Mouse (Mus musculus) retina, embryonic 14.5 days (tissue): Measurements from ENCODE around the gene Gucd1.
"Not testable (repeated sequence)": the region's sequence is repeated elsewhere in the genome, so short reads cannot be mapped to it uniquely, and the experiment has no call there.

ENCODE experiments used
- DNase-seq: peaks from one replicate; pipeline ENCODE4 v3.0.0-alpha.2; 2015; ENCODE audit warnings: low spot score

Gucd1 gene

DNA sequence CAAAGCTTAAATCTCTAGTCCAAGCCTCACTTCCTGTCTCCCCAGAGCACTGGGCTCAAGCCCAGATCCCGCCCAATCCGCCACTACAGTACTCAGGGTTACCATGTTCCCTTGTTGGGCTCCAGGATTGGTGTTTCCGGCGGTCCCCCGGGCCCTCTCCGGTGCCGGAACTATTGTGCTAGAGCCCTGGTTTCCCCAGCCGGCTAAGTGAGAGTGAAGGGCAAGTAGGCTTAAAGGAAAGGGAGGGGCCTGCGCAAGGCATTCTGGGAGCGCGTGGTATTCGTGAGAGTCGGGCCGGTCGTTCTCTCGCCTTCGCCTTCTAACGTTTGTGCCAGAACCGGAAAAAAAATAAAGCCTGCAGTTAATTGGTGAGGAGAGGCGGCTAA is at the start of gene Gucd1:
Gucd1 (minus strand) TSS at position 215 of the 386 bp plus-strand sequence.
- peak; percentile 97 for DNase-seq

DNA sequence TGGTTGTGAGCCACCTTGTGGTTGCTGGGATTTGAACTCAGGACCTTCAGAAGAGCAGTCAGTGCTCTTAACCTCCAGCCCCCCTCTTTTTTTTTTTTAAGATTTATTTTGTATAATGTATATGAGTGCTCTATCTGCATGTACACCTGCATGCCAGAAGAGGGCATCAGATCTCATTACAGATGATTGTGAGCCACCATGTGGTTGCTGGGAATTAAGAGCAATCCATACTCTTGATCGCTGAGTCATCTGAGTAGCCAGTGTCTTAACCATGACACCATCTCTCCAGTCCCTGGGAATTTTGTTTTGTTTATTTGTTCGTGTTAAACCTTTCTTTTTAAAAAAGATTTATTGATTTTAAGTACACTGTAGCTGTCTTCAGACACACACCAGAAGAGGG is 49.0 kb upstream of the Gucd1 start:
- DNase-seq, result not testable (repeated sequence)

DNA sequence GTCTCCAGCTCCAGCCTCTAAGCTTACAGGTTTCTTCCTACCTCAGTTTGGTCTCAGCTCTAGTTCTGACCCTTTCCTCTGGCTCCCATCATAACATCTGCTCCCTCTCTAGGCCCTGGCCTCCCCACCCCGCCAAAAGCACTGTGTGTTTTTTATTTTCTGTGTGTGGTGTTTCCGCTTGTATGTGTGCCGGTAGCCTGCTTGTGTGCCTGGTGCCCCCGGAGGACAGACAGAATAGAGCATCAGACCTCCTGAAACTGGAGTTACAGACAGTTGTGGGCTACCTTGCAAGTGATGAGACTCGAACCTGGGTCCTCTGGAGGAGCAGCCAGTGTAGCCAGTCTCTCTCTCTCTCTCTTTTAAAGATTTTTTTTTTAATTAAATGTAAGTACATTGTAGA is 48.5 kb upstream of the Gucd1 start:
- no peak for DNase-seq

DNA sequence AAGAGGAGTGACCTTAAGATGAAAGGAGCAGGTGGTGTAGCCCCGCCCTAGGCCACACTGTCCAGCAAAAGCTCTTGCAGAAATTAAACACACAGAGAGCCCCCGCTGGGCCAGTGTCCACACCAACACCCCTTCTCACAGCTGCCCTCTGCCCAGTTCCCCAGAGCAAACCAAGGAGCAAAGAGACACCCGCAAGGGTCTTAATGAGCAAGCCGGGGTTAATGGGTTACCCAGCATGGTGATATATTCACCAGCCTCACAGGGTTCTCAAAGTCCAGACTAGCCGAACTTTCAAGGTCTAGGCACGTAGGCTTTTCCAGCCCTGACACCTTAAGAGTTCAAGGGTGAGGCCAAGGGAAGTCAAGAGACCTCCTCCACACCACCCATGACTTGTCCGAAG is 48.1 kb upstream of the Gucd1 start:
- DNase-seq, result no peak

DNA sequence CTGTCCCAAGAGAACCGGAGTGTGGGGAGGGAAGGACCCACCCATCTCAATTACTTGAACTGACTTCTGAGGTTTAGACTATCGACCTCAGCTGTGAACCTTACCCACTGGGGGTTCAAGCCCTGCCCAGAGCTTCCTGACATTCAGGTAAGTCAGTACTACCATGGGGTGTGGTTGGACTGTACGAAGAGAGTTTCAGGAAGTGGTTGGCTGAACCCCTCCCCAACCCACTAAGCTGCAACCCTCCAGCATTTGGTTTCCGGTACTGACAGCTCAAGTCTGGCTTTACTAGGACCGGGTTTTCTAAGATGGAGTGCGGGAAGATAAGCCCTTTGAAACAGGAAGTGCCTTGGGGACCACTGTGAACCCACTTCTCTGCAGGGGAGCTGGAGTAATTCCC is 47.7 kb upstream of the Gucd1 start:
- no peak for DNase-seq

DNA sequence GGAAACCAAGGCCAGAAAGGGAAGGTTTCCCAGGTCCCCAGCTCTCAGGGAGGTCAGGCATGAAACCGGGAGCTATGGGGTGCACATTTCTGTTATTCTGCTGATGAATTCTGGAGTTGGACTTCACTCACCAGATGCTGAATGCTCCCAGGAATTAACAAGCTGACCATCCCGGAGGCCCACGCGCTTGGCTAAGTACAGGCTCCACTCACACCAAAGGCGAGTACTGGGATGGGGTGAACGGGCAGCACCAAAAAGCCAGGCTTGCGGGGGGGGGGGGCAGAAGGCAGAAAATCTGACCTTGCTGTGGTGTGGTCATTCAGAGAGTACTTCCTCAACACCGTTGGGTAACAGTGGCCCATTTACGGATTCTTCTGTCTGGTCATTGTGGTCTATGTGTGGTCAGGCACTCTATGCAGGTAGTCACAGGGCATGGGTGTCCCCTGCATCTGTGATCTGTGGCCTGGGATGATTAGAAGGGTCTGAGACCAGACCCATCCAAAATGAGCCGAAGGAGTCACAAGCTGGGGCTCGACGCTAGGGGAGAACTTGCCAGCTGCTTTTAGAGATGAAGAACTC is 47.0 kb upstream of the Gucd1 start:
- DNase-seq, result no peak

DNA sequence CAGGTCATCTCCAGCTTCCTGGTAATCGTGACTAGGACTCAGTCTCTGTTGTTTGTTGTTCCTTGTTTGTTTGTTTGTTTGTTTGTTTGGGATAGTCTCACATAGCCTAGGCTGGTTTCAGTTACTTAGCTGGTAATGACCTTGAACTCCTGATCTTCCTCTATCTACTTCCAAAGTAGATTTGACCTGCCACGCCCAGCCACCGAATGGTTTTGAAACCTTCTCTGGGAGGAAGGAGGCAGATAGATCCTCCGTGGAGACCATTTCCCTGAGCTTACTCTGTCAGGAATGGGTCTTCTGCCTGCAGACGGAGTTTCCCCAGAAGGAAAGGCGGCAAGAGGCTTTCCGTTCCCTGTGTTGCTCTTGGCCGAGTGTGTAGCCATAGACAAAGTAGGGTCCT is 44.8 kb upstream of the Gucd1 start:
- no peak for DNase-seq

DNA sequence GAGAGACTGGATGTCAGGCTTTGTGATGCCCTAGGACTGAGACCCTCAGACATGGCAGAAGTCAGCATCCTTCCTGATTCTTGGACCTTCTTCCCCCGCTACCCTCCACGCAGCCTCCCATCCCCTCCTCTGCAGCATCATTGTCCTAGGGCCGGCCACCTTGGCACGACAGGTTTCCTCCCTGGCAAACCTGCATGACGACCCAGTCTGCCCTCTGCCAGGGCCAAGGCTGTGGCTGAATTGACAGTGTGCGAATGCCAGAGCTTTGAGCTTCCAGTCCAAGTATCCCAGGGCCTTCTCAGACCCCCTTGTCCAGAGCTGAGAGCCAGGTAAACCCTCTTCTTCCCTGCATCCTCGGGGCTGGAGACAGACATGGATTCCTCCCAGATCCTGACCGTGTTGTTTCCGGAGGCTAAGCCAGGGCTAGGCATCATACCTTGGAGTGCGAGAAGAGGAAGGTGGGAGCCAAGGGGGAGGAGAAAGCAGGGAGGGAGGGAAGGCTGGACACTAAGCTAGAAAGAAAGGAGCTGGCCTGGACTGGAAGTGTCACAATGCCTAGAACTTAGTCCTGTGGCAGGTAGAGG is 43.4 kb upstream of the Gucd1 start, which contains the start of gene Ggt1:
Ggt1 (plus strand) TSS at position 534 of the 584 bp plus-strand sequence.
- DNase-seq, result no peak

DNA sequence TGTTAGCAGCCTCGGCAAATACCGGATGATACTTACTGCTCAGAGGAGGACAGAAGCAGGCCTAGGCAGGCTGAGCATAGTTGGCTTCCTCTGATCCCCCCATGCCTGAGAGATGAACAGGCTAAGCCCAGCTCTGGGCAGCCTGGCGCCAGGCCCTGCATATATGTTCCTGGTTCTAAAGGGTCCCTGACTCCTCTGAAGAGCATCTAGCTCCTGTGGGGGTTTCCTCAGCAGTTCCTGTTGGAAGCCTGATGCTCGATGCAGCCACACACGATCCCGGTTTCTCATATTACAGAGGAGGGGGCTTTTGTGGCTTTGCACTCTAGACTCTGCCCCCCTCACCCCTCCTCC is 42.8 kb upstream of the Gucd1 start:
- no peak for DNase-seq

DNA sequence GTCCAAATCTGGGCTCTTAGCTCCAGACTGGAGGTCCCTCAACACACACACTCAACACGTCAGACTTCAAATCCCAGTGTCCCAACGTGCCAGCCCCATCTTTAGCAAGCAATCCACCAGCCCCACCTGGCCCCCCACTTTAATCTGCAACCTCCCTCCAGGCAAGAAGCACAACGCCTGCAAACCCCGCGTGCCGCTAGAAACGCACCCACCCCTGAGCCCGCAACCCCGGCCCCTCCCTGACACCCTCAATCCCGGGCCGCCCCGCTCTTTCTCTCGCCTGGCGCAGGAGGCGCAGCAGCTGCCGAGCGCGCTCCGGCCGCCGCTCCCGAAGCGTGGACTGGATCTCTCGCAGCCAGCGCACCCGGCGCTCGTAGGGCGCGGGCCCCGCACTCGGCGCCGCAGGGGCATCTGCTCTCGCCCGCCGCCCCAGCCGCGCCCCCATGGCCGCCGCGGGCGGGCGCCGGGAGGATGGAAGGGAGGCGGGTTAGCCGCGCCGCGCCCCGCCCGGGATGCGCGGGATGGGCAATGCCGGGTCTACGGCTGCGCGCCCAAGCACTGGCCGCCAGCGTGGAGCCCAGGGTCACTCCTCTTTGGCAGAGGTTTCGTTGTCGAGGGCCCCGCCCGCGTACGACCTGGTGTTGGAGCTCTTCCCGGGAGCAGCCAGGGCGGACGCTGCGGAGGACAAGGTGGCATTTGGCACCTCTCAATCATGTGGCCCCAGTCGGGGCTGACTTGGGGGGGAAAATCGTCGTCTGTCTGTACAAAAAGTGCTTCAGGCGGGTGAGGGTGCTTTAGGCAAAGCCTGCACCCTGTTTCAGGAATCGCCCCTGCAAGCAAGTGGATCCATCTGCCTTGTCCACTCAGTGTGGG is 42.1 kb upstream of the Gucd1 start, which contains the start of gene Lrrc75b:
Lrrc75b (minus strand) TSS at position 655 of the 873 bp plus-strand sequence.
- peak; percentile 64 for DNase-seq

DNA sequence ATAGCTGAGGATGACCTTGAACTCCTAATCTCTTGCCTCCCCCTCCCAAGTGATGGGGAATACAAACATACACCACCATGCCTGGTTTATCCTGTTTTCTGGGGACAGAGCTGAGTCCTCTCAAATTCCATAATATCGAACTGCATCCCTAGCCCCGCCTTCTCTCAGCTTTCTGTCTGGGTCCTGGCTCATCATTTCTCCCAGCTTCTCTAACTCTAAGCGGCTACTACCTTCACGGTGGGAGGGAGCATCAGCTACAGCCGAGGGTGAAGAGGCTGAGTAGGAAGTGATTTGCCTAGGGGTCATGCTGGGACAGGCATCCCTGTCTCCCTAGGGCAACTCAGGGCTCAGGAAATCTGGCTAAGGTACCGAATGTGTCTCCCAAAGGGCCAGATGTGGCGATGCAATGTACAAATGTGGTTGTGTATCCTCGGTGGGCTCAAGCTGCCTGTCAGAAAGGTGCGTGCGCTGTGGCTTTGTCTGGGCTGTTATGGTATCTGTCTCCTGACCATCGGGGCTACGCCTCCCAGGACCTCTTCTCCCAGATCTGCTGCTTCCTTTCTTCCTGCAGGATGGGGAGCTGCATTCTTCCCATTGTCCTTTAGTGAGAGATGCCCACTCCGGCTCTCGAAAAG is 41.4 kb upstream of the Gucd1 start:
- DNase-seq, result no peak

DNA sequence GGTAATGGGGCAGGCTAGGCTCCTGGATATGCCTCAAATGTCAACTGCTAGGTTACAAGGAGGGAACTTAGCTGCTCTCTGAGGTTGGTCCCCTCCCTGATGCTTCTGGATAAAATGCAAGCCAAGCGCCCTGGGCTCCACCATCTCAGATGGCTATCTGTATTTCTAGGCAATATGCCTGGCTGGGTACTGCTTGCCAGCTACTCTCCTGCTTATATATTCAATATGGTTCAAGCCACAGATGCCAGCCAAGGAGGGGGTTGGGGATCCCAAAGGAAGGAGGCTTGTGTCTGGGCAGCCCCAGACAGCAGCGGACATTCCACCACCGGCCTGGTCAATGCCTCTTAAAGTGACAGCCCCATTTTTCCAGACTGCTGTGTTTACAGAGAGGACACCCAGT is 40.7 kb upstream of the Gucd1 start:
- DNase-seq, result no peak

DNA sequence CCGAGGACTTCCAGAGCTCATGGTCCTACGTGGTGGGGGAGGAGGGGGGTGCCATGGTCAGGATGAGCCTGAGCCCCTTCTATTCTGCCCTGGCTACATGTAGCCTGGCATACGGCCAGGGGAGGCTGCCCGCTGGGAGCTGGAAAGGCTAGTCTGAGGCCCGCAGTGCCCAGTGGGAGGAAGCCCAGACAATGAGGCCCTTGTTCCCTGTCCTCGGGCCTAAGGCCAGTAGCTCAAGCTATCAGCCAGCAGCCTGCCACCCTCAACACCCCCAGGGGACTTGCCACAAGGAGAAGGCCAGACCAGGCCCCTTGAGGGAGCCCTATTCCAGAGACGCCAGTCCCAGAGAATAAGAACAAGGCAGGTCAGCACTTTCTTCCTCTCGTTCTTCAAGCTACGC is 38.3 kb upstream of the Gucd1 start:
- DNase-seq, result peak; percentile 71

DNA sequence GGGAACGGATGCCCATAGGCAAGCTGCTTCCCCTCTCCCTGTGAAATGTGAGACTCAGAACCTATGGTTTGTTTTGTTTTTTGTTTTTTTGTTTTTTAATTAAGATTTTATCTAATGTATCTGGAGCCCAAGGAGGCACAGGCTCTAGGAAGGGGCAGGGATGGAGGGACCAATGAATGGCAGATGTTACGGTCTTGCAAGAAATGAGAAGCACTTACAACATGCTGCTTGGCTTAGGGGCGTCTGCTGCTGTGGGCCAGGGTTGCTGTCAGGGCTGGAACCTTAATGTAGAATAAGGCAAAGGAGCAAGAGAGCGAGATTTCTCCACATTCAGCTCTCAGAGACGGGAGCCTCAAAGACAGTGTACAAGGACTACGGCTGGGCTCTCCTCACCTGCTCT is 37.8 kb upstream of the Gucd1 start:
- no peak for DNase-seq

DNA sequence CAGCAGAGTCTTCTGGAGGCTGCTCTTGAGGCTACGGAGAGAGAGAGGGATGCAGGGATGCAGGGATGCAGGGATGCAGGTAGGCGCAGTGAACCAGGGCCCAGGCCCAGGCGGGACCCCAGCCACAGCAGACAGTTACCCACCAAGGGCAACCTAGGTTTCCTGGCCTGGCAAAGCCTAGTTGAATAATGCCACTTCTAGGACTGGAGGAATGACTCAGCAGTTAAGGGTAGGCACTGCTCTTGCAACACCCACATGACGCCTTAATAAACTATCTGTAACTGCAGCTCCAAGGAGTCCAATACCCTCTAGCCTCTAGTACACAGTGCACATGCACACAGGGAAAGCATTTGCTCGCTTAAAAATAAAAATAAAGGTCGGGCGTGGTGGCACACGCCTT is 36.3 kb upstream of the Gucd1 start:
- no peak for DNase-seq

DNA sequence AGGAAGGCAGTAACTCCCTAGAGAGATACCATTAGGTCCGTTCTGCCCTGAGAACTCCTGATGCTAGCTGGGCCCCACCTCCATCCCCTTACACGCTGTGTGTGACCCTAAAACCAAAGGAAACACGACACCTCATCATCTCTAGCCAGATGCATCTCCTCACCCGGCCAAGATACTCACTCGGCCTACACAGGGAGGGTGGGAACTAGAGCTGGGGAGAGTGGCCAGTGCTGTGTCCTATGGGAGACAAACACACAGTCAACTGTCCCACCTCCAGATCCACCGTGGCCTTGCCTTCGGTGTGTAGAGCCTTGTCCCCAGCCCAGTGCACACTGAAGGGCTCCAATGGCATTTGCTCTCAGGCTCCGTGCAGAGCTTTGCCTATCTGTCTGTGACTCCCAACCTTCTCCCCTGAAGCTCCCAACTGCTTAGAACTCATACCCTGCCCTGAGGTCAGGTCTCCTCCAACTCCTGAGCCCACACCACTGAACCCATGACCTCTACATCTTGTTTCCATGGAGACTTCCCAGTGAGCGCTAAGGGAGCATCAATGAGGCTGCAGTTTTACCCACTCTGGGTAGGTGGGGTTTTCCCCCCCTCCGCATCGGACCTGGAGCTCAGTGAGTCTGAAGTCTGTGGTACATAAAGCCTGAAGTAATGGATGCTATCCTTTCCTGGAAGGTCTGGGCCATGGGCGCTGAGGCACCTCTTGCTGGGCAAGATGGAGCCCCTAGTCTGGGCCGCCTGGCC is 35.1 kb upstream of the Gucd1 start:
- no peak for DNase-seq

DNA sequence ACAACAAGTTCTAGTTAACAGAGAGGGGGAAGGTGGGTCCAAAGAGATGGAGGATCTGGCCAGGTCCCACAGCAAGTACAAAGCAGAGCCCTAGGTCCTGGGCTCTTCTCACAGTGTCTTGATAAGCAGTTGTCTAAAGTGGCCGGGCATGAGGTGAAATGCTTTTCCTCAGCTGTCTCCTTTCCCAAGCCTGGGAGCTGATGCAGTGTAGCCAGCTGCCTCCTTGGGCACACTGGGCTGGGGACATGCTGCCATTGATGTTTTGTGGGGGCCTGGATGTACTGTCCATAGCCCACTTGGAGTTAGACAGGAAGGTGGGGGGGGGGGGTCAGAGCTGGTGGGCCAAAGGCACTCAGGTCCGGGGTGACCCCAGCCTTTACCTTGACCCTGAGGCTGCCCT is 34.3 kb upstream of the Gucd1 start:
- no peak for DNase-seq

DNA sequence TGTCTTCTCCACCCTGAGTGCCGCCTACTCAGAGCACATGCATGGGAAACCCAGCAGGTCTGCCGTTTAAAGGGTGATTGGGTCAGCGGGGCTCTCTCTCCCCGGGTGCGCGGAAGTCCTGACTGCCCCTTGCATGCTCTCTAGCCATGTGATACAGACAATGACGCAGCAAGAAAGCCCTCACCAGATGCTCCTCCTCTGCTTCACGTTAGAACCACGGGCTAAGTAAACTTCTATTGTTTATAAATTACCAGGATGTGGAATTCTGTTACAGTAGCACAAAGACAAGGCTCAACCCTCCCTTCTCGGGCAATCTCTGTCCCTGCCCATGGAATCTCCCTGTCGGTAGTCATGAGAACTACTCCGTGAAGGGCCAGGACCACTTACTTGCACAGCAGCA is 33.4 kb upstream of the Gucd1 start:
- no peak for DNase-seq

DNA sequence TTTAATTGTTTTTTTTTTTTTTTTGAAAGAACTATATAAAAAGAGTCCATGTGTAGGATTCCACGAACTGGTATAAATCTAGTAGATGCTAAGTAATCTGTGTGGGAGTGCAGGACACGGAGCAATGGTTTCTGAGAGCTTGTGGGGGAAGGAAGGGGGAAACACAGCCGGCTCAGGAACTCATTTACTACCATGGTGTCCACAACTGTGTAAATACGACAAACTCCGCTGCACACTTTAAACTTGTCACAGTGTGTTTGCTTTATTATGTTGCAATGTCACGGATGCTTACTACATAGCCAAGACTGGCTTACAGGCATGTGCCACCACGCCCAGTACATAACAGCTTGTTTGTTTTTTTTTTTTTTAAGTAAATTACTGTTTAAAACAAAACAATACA is 32.1 kb upstream of the Gucd1 start:
- DNase-seq, result no peak

DNA sequence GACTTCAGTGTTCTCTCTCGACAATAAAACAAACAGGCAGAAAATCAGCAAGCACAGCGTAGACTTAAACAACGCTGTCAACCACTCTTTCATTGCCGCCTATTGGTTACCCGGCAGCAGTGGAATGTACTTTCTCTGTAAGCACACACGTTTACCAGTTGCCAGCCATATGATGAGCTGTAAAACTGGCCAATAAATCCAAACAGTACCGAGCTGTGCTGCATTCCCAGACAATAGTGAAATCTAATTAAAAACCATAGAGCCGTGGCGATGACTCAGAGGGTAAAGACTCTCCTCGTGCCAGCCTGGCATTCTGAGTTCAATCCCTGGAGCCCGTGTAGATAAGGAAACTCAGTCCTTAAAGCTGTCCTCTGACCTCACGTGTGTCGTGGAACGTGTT is 30.7 kb upstream of the Gucd1 start:
- DNase-seq, result no peak

DNA sequence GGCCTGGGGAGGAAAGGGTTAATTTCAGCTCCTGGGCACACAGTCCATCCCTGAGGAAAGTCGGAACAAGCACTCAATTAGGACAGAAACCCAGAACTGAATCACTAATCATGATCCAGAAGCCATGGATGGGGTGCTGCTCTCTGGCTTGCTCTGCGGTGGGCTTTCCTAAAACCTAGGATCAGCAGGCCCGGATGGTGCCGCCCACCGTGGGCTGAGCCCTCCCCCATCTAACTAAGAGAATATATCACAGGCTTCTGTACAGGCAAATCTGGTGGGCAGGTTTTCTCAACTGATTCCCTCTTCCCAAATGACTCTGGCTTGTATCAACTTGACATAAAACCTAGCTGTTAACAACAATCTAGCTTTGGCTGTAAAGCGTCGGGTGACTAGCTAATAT is 30.1 kb upstream of the Gucd1 start:
- DNase-seq, result no peak

DNA sequence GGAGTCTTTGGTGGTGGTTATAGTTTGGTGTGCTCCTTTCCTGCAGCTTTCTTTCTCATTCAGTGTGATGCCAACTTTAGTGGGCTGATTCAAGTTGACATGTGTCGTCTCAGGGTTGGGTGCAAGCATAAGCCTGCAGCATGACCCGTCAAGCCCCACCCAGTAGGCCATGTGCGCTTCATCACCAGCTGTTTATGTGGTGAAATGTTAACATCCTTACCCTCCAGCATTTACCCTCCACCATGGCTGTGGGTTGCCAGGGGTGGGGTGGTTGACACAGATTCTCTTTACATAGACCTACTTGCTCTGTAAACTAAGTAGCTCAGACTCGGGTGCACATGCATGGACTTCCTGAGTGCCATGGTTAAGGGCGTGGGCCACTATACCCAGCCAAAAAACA is 18.4 kb upstream of the Gucd1 start:
- DNase-seq, result no peak
